Mouse (Mus musculus) T-cell, adult 2 months (primary cell): ENCODE data around the gene 1810037I17Rik.
A peak's percentile ranks its signal among the peaks of the same experiment; 100 is the strongest.

ENCODE experiments used
- DNase-seq: peaks from one replicate; pipeline ENCODE4 v3.0.0; 2022; ENCODE audit warnings: low spot score

1810037I17Rik gene

DNA sequence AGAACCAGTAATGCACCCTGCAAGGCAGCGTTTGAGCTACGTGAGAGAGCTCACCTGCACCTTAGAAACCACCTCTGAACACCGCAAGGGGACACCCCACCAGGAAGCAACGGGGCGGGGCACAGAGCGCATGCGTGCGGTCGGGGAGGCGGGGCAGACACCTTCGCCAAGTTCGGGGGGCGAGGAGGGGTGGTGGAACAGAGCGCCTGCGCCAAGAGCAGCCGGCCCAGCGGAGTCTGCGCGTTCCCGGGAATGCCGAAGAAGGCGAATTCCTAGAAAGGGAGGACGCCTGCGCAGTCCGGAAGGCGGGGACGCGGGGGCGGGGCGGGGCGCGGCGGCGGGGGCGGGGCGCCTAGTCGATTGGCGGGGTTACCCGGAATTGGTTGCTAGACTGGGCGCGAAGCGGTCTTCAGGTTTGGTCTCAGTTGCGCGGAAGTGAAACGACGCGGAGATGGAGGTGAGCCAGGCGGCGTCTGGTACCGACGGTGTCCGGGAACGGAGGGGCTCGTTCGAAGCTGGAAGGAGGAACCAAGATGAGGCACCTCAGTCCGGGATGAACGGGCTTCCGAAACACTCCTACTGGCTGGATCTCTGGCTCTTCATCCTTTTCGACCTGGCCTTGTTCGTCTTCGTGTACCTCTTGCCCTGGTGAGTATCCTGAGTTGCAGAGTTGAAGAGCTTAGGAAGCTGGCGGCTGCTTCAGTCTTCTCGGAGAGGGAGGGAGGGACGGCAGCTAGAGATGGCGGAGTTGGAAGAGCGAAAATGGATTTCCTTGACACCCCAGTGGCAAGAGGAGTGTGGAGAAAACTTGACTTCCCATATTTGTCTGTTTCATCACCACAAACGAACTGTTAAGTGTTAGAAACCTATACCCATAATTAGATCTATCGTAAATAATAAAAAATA is at the start of gene 1810037I17Rik:
TSS of gene 1810037I17Rik (plus strand) at position 195 of the 906 bp plus-strand sequence.
- peak; percentile 93 for DNase-seq

DNA sequence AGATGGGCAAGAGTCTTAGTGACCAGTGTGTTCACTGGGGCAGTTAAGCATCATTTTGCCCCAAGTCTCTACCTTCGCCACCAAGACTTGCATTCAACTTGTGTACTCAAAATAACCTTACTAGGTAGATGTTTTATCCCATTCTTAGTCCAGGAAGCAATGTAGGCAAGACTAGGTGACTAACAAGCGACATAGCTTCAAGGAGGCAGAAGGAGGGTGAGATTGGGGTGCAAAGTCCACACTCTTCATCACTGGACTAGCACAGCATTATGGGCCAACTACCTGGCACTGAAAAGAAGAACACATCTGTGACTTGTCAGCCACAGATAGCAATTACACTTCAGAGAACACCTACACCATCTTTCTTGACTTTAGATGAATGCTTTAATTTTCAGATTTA is 47.1 kb upstream of the 1810037I17Rik start:
- DNase-seq = no peak

DNA sequence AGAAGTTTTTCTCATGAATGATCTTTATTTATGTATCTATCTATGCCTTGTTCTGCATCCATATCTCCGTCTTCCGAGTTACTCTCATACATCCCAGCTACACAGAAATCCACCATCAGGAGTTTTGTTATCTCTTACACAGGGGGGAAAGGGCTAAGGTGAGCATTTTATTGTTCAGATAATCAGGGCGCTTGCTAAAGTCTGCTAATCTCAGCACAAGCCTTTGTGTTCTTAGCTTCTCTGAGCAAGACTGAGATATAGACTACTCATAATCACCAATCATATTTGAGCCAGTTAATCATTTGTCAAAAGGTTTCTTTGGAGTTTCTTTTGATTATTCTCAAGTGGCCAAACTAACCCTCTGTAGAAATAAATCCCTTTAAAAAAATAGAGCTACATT is 46.5 kb upstream of the 1810037I17Rik start:
- DNase-seq = no peak

DNA sequence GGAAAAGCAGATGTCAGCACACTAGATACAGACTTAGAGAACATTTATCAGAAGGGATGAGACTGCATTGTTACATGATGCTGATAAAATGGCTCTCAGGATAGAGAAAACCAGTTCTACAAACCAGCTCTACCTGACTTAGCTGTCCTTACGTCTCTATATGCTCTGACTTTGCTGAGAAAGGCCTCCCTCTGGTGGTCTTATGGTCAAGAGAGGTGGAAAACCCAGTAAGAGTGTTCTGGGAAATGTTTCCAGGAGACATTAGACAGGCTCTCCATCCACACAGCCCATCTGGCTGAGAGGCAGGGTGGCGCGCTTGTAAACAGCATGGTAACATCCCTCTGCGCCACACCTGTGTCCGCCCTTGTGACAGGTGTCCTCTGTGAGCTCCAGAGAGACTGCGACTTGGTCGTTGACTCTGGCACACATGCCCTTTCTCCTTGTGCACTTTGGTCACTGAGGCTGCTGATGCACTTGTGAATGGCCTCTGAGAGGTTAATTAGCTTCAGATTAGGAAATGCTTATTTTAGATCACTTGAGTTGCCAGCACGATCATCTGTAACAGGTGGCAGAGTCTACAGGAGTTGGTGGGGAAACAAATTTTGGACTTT is 45.2 kb upstream of the 1810037I17Rik start:
- DNase-seq = no peak

DNA sequence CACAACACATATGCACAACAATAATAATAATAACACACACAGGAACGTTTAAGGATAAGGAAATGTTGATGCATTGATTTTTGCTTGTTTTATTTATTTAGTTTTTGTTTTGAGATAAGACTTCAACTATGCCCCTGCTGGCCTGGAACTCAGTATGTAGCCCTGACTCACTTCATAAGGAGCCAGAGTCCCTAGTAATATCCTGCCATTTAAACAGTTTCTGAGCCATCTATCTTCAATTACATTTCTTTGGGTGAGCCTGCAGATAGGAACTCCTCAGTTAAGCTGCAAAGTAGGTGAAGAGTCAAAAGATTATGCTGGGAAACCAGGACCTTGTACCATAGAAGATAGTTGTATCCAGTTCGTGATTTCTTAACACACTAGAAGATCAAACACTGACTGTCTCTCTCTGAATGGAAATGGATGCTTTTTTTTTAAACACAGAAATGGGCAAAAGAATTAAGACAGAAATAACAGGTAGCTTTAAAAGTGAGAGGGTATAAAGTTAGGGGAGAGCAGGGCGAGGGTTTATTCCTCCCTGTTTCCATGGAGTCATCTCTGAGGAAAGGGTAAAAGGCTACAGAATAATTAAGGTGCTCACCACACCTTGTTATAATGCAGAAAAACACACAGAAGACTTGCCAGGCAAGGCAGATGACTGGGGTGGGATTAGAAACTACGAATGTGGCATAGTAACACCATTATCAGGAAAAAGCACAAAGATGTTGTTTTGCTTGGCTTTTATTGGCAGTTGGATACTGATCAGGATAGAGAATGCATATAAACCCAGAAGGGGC is 36.3 kb upstream of the 1810037I17Rik start:
- DNase-seq = no peak

DNA sequence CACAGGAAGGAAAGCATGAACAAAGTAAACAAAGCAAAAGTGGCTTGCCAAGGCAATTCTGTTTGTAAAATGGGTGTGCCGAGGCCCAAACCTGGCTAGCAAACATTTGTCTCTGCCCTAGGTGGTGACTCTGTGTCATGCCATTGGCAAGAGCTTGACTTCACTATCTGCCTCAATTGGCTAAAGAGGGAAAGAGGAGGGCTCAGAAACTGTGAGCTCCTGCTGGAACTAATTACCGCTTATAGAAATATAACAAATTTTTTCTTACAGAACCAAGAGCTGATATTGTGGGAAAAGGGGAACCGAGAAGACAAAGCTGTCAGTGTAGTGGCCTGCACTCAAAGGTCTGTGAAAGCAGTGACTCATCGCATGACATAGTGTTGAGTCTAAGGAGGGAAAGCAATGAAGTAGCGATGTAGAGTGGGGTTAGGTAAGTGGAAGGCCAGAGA is 35.6 kb upstream of the 1810037I17Rik start:
- DNase-seq = no peak

DNA sequence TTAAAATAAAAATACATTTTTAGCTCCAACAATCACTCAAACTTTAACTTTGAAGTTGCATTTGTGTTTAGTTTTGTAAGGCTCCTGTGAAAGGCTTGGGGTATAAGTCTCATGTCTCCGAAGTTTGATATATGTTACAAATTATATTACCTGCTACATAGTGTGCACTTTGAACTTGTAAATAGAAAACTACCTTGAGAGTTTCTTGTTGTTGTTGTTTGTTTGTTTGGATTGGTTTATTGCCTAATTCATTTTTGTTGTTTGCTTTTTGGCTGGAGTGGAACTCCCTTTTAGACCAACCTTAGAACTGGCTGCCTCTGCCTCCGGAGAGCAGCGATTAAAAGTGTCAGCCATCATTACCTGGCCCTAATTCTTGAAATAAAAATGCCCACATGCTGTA is 29.2 kb upstream of the 1810037I17Rik start, which contains the start of gene Fabp2:
TSS of gene Fabp2 (plus strand) at position 301 of the 400 bp plus-strand sequence.
- no peak for DNase-seq

- DNase-seq = no peak
Measured at GRCm38 (mm10) chr3:122895189-122895731, 28.7 kb upstream of the 1810037I17Rik start.

GRCm38 (mm10) chr3:122898254-122898653 is 25.7 kb upstream of the 1810037I17Rik start:
- no peak for DNase-seq

DNA sequence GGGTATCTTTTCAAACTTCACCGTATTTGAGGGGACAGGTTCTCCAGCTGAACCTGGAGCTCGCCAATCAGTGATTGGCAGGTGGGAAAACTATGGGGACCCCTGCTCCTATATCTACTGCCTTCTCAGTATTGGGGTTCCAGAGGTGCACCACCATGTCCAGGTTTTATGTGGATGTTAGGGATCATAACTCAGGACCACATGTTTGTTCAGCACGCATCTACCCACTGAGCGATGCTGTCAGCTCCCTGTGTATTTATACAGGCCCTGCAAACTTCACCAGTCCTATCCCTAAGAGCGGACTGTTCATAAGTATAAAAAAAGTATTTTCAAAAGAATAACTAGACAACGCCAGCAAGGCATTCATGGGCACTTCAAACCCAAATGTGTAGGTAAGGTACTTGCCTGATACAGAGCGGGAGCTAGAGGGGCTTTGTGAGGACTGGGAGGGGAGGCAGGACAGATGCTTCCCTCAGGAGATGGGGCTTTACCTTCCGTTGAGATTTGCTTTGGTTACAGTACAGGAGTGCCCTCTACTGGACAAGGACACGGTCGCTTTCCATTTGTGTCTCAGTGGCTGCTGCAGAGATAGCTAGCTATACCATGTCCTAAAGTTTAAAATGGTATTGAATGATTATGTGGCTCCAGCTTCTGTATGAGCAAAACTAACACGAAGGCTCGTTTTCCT is 20.1 kb upstream of the 1810037I17Rik start:
- no peak for DNase-seq

DNA sequence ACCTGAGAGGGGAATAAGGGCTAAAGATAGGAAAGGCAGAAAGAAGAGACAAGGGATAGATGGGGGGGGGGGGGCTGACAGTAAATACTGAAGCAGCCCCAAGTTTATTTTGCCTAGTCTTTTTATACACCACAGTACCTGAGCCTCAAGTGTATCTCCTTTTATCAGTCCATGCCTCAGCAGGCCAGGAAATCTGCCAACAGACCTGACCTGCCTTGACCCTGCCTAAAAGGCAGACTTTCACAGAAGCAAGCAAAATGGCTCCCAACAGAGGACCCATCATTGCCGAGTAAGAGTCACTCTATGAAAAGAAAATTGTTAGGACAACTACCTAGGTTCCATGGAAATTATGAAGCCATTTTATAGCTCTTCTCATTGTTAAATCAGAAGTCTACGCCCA is 16.2 kb upstream of the 1810037I17Rik start:
- DNase-seq = no peak

DNA sequence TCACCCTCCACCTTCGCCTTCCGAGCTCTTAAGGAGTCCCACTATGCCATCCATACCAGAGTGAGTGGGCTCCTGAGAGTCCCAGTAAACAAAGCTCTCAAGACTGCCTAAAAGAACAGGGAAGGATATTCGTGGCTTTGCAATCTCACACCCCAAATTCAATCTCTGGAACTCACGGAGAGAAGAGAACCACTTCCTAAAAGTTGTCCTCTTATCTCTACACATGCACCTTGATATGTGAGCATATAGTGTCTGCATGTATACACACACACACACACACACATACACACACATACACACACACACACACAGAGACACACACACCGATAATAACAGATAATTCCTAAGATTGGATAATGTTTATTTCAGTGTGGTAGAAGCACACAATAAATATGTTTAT is 8.5 kb upstream of the 1810037I17Rik start:
- no peak for DNase-seq

DNA sequence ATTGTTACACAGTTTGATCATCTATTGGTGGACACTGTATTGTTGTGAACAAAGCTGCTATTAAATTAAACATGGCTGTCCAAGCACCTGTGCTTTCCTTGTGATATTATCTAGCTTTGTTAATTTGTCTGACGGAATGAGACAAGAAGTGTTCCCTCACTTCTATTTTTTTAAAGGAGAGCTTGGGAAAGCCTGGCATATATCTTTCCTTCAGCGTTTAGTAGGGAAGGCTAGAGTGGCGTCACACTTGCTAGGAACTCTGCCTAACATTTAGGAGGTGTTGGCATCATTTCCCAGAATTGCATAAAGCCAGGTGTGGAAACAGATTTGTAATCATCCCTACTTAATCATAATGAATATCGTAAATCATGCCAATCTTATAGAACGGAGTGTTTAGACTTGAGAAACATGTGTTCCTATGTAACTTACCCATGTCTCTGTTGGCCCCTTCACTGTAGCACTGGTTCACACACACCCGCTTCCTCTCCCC is 7.8 kb upstream of the 1810037I17Rik start:
- no peak for DNase-seq

DNA sequence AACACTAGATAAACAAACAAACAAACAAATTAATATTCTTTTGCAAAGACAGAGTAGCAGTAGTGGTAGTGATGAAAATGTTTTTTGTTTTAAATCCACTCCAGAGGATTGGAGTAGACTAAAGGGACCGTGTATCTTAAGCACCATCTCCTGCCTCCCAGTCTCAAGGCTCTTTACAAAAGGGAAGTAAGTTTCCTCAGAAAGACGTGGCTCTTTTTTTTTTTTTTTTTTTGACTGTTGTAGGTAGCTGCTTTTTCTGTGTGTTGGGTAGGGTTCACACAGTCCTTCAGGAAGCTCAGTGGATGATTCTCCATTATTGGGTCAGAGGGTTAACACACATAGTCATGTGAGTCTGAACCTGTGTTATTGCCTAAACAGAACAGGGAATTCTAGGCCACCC is 5.3 kb upstream of the 1810037I17Rik start:
- DNase-seq = no peak

GRCm38 (mm10) chr3:122919260-122919659 is 4.7 kb upstream of the 1810037I17Rik start, which contains the start of gene Gm10959:
Gene Gm10959 (minus strand): TSS chr3:122919360.
- DNase-seq = no peak

GRCm38 (mm10) chr3:122920572-122921435 is 3.2 kb upstream of the 1810037I17Rik start:
- DNase-seq = no peak

GRCm38 (mm10) chr3:122921676-122922527 is 2.1 kb upstream of the 1810037I17Rik start:
- DNase-seq = no peak

DNA sequence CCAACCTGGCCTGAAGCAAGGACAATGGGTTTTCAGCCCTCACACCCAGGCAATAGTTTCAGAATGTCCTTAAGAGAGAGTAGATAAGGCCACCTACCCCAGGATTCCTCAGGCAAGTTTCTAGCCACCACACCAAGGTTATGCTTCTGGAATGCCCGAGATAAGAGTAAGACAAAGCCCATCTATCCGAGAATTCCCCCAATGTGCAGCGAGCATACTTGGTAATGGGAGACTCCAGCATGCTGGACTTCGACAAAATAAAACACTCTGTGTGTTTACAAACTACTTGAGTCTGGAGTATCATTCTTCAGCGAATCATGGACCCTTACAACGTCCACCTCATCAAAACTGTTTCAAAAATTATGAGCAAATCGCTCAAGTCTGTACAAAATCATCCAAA is 856 bp upstream of the 1810037I17Rik start:
- DNase-seq = no peak

DNA sequence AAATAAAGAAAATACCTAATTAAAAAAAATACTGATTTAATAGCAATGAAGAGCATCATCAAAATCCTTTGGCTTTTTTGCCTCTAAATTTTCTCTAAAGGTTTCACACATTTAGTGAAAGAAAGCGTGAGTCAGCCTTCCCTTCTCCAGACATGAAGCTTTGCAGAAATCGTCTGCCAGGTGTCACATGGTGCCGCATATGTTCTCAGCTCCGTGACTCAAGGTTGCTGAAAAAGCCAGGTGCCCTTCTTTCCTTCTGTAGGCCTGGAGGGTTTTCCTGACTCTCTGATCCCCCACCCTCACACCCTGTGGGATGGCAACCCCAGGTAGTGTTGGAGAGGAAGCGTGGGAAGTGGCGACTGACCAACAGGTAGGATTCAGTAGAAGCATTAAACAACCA is 5.7 kb downstream of the 1810037I17Rik start:
- no peak for DNase-seq
